Mouse (Mus musculus): Measurements from ENCODE around the gene Slc36a2. TPM values are rescaled to one million over a fixed set of nuclear protein-coding genes. Genes with fewer than 3 reads are reported as not detected.

The Slc36a2 gene
- polyA plus RNA-seq, 1 experiment from 2014 or later = 0.43 TPM

- H3K4me3 ChIP-seq (replicated peaks; ENCODE audit: low read depth, low read length) = no peak overlapping the region
- no peak overlapping the region for H3K9ac ChIP-seq (ENCODE audit: low read depth, low read length)
- no peak for TF ChIP-seq CTCF (IDR thresholded peaks at IDR 0.05; ENCODE audit: low read depth)
- no peaks in the 10 kb centered on the region for H3K4me1 ChIP-seq (replicated peaks; ENCODE audit: insufficient read depth, low read length)
- H3K9me3 ChIP-seq (replicated peaks; ENCODE audit: low read length) = no peaks in the 10 kb centered on the region
- H3K27me3 ChIP-seq (ENCODE audit: insufficient read depth, low read length) = no peaks in the 10 kb centered on the region
- ATAC-seq (replicated peaks; ENCODE audit: low FRiP score, low read depth) (no peak), DNase-seq (ENCODE audit: low spot score) (peak; percentile 37)
- no peak overlapping the region for H3K4me2 ChIP-seq (ENCODE audit: low read length)
- WGBS = 34% methylated on average over 6 of the region's 6 CpGs
- H3K36me3 ChIP-seq (ENCODE audit: insufficient read depth, low read length) = no peaks in the 10 kb centered on the region
- no peak overlapping the region for H3K27ac ChIP-seq
Observed at GRCm38 (mm10) chr11:55155070-55155421, 29.8 kb downstream of the Slc36a2 start.

GRCm38 (mm10) chr11:55154398-55155069 lies 30.3 kb downstream of the Slc36a2 start:
- H3K9ac ChIP-seq (ENCODE audit: low read depth, low read length) = no peak overlapping the region
- TF ChIP-seq CTCF (IDR thresholded peaks at IDR 0.05; ENCODE audit: low read depth) = no peak
- no peaks in the 10 kb centered on the region for H3K4me1 ChIP-seq (replicated peaks; ENCODE audit: insufficient read depth, low read length)
- H3K27me3 ChIP-seq (ENCODE audit: insufficient read depth, low read length) = no peaks in the 10 kb centered on the region
- no peak for ATAC-seq (replicated peaks; ENCODE audit: low FRiP score, low read depth)
- H3K4me2 ChIP-seq (ENCODE audit: low read length) = no peak overlapping the region
- peak; percentile 7 for DNase-seq (ENCODE audit: low spot score)
- H3K36me3 ChIP-seq (ENCODE audit: insufficient read depth, low read length) = no peaks in the 10 kb centered on the region
- WGBS = 35% methylated on average over 3 of the region's 3 CpGs
- no peak overlapping the region for H3K27ac ChIP-seq
- H3K4me3 ChIP-seq (replicated peaks; ENCODE audit: low read depth, low read length) = no peak overlapping the region
- no peaks in the 10 kb centered on the region for H3K9me3 ChIP-seq (replicated peaks; ENCODE audit: low read length)

GRCm38 (mm10) chr11:55151608-55152007 lies 33.3 kb downstream of the Slc36a2 start, which contains the start of gene Slc36a3:
Gene Slc36a3, minus strand, starts transcription at chr11:55151708.
- no peak within 1 kb of the TSS for H3K27ac ChIP-seq
- no peak for ATAC-seq (replicated peaks; ENCODE audit: low FRiP score, low read depth)
- H3K4me1 ChIP-seq (replicated peaks; ENCODE audit: insufficient read depth, low read length) = no peaks in the 10 kb centered on the region
- 77% methylated on average over 3 of the region's 3 CpGs for WGBS
- no peaks in the 10 kb centered on the region for H3K27me3 ChIP-seq (ENCODE audit: insufficient read depth, low read length)
- no peak for TF ChIP-seq CTCF (IDR thresholded peaks at IDR 0.05; ENCODE audit: low read depth)
- H3K4me2 ChIP-seq (ENCODE audit: low read length) = no peak within 1 kb of the TSS
- no peak within 1 kb of the TSS for H3K9ac ChIP-seq (ENCODE audit: low read depth, low read length)
- H3K36me3 ChIP-seq (ENCODE audit: insufficient read depth, low read length) = no peaks in the 10 kb centered on the region
- no peaks in the 10 kb centered on the region for H3K9me3 ChIP-seq (replicated peaks; ENCODE audit: low read length)
- DNase-seq (ENCODE audit: low spot score) = no peak
- H3K4me3 ChIP-seq (replicated peaks; ENCODE audit: low read depth, low read length) = no peak within 1 kb of the TSS

GRCm38 (mm10) chr11:55148461-55148860 lies 36.4 kb downstream of the Slc36a2 start:
- ATAC-seq (replicated peaks; ENCODE audit: low FRiP score, low read depth) (no peak), DNase-seq (ENCODE audit: low spot score) (peak; percentile 4)
- H3K9me3 ChIP-seq (replicated peaks; ENCODE audit: low read length) = no peaks in the 10 kb centered on the region
- H3K27ac ChIP-seq = no peak overlapping the region
- no peak overlapping the region for H3K4me2 ChIP-seq (ENCODE audit: low read length)
- no peak overlapping the region for H3K9ac ChIP-seq (ENCODE audit: low read depth, low read length)
- WGBS = 81% methylated on average over 4 of the region's 4 CpGs
- no peak for TF ChIP-seq CTCF (IDR thresholded peaks at IDR 0.05; ENCODE audit: low read depth)
- H3K4me1 ChIP-seq (replicated peaks; ENCODE audit: insufficient read depth, low read length) = no peaks in the 10 kb centered on the region
- no peaks in the 10 kb centered on the region for H3K27me3 ChIP-seq (ENCODE audit: insufficient read depth, low read length)
- H3K4me3 ChIP-seq (replicated peaks; ENCODE audit: low read depth, low read length) = no peak overlapping the region
- H3K36me3 ChIP-seq (ENCODE audit: insufficient read depth, low read length) = no peaks in the 10 kb centered on the region

- H3K9me3 ChIP-seq (replicated peaks; ENCODE audit: low read length) = no peaks in the 10 kb centered on the region
- 53% methylated on average over 6 of the region's 6 CpGs for WGBS
- no peaks in the 10 kb centered on the region for H3K27me3 ChIP-seq (ENCODE audit: insufficient read depth, low read length)
- no peaks in the 10 kb centered on the region for H3K36me3 ChIP-seq (ENCODE audit: insufficient read depth, low read length)
- ATAC-seq (replicated peaks; ENCODE audit: low FRiP score, low read depth) (no peak), DNase-seq (ENCODE audit: low spot score) (peak; percentile 10)
- no peak for TF ChIP-seq CTCF (IDR thresholded peaks at IDR 0.05; ENCODE audit: low read depth)
- no peak overlapping the region for H3K4me3 ChIP-seq (replicated peaks; ENCODE audit: low read depth, low read length)
- H3K4me1 ChIP-seq (replicated peaks; ENCODE audit: insufficient read depth, low read length) = no peaks in the 10 kb centered on the region
- H3K27ac ChIP-seq = no peak overlapping the region
- no peak overlapping the region for H3K9ac ChIP-seq (ENCODE audit: low read depth, low read length)
- H3K4me2 ChIP-seq (ENCODE audit: low read length) = no peak overlapping the region
Observed at GRCm38 (mm10) chr11:55147423-55147822, 37.5 kb downstream of the Slc36a2 start.

- Histone ChIP-seq H3K4me1 (replicated peaks; ENCODE audit: insufficient read depth, low read length) (no peaks in the 10 kb centered on the region), H3K9ac (ENCODE audit: low read depth, low read length) (no peak overlapping the region), H3K4me3 (replicated peaks; ENCODE audit: low read depth, low read length) (no peak overlapping the region), H3K27me3 (ENCODE audit: insufficient read depth, low read length) (no peaks in the 10 kb centered on the region), H3K36me3 (ENCODE audit: insufficient read depth, low read length) (no peaks in the 10 kb centered on the region), H3K9me3 (replicated peaks; ENCODE audit: low read length) (no peaks in the 10 kb centered on the region), H3K27ac (no peak overlapping the region), H3K4me2 (ENCODE audit: low read length) (no peak overlapping the region)
- WGBS = 79% methylated on average over 1 of the region's 1 CpGs
- ATAC-seq (replicated peaks; ENCODE audit: low FRiP score, low read depth) = no peak
- no peak for TF ChIP-seq CTCF (IDR thresholded peaks at IDR 0.05; ENCODE audit: low read depth)
- DNase-seq (ENCODE audit: low spot score) = no peak
Observed at GRCm38 (mm10) chr11:55146855-55147254, 38.0 kb downstream of the Slc36a2 start.

GRCm38 (mm10) chr11:55144011-55144410 lies 40.9 kb downstream of the Slc36a2 start:
- no peak for TF ChIP-seq CTCF (IDR thresholded peaks at IDR 0.05; ENCODE audit: low read depth)
- H3K36me3 ChIP-seq (ENCODE audit: insufficient read depth, low read length) = no peaks in the 10 kb centered on the region
- no peaks in the 10 kb centered on the region for H3K27me3 ChIP-seq (ENCODE audit: insufficient read depth, low read length)
- no peaks in the 10 kb centered on the region for H3K9me3 ChIP-seq (replicated peaks; ENCODE audit: low read length)
- WGBS = 58% methylated on average over 5 of the region's 5 CpGs
- no peaks in the 10 kb centered on the region for H3K4me1 ChIP-seq (replicated peaks; ENCODE audit: insufficient read depth, low read length)
- no peak overlapping the region for H3K27ac ChIP-seq
- H3K4me3 ChIP-seq (replicated peaks; ENCODE audit: low read depth, low read length) = no peak overlapping the region
- no peak for ATAC-seq (replicated peaks; ENCODE audit: low FRiP score, low read depth)
- no peak overlapping the region for H3K9ac ChIP-seq (ENCODE audit: low read depth, low read length)
- DNase-seq (ENCODE audit: low spot score) = no peak
- no peak overlapping the region for H3K4me2 ChIP-seq (ENCODE audit: low read length)

Measured in kidney, postnatal 0 days (tissue).